Mouse (Mus musculus) lung, postnatal 10 days (tissue): ENCODE results near the gene Auts2.

Source experiments
- DNase-seq: peaks from one replicate; pipeline ENCODE4 v3.0.0; 2021

Auts2 gene

GRCm38 (mm10) chr5:132380261-132380660, 162.9 kb downstream of the Auts2 start:
- no peak for DNase-seq

GRCm38 (mm10) chr5:132378977-132379376, 164.2 kb downstream of the Auts2 start:
- DNase-seq, result peak; percentile 63

- DNase-seq, result no peak
These were observed 168.0 kb downstream of the Auts2 start for GRCm38 (mm10) chr5:132375130-132375529.

- DNase-seq, result peak; percentile 30
These were observed 169.6 kb downstream of the Auts2 start for GRCm38 (mm10) chr5:132373471-132374075.

GRCm38 (mm10) chr5:132372605-132373004, 170.5 kb downstream of the Auts2 start:
- no peak for DNase-seq

GRCm38 (mm10) chr5:132368678-132369088, 174.5 kb downstream of the Auts2 start:
- peak; percentile 60 for DNase-seq

GRCm38 (mm10) chr5:132361276-132361675, 181.9 kb downstream of the Auts2 start:
- DNase-seq, result no peak

- peak; percentile 18 for DNase-seq
These were observed 185.4 kb downstream of the Auts2 start for GRCm38 (mm10) chr5:132357726-132358125.

GRCm38 (mm10) chr5:132355935-132356334, 187.2 kb downstream of the Auts2 start:
- no peak for DNase-seq

GRCm38 (mm10) chr5:132352437-132352836, 190.7 kb downstream of the Auts2 start:
- no peak for DNase-seq

GRCm38 (mm10) chr5:132351139-132351538, 192.0 kb downstream of the Auts2 start:
- no peak for DNase-seq

- no peak for DNase-seq
These were observed 201.8 kb downstream of the Auts2 start for GRCm38 (mm10) chr5:132341315-132341714.

GRCm38 (mm10) chr5:132337677-132338076, 205.5 kb downstream of the Auts2 start:
- DNase-seq, result peak; percentile 39

- no peak for DNase-seq
These were observed 207.4 kb downstream of the Auts2 start for GRCm38 (mm10) chr5:132335719-132336118.

- no peak for DNase-seq
These were observed 208.3 kb downstream of the Auts2 start for GRCm38 (mm10) chr5:132334796-132335195.

- DNase-seq, result no peak
These were observed 209.4 kb downstream of the Auts2 start for GRCm38 (mm10) chr5:132333744-132334143.

GRCm38 (mm10) chr5:132332521-132332920, 210.6 kb downstream of the Auts2 start:
- no peak for DNase-seq

GRCm38 (mm10) chr5:132329171-132329936, 213.8 kb downstream of the Auts2 start:
- peak; percentile 79 for DNase-seq

- no peak for DNase-seq
These were observed 218.8 kb downstream of the Auts2 start for GRCm38 (mm10) chr5:132324246-132324883.

- DNase-seq, result no peak
These were observed 219.5 kb downstream of the Auts2 start for GRCm38 (mm10) chr5:132323608-132324007.

GRCm38 (mm10) chr5:132322971-132323370, 220.2 kb downstream of the Auts2 start:
- DNase-seq, result no peak

GRCm38 (mm10) chr5:132318026-132318765, 224.9 kb downstream of the Auts2 start:
- no peak for DNase-seq

GRCm38 (mm10) chr5:132316897-132317296, 226.2 kb downstream of the Auts2 start:
- DNase-seq, result no peak
